Mouse (Mus musculus): ENCODE results near the gene Dok5.

DNA sequence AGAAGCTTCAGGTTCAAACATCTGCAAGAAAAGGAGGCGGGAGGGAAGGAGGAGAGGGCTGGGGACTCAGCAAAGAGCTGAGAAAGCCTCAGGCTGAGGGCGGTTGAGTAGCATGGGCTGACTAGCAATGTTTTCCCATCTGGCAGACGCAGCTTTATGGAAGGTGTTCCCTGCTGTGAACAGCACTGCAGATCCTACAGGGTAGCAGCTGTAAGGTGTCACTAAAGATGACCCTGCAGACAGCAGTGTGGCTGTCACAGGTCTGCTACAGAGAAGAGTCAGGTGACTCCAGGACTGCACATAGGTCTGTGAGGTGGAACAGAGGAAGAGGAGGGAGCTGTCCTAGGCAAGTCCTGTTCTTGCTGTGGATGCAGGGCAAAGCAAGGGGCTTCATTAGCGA lies 11.2 kb upstream of the Dok5 start:
- TF ChIP-seq POLR2A (IDR thresholded peaks at IDR 0.05; ENCODE audit: borderline replicate concordance, extremely low read depth, insufficient read depth, insufficient read length, poor library complexity, severe bottlenecking) (no peak), CTCF (IDR thresholded peaks at IDR 0.05; ENCODE audit: borderline replicate concordance, extremely low read depth, insufficient read depth, insufficient read length) (no peak)

All from brain, embryonic 14.5 days (tissue).